Mouse (Mus musculus) CD4-positive, CD25-positive, alpha-beta regulatory T cell, adult 2 months (primary cell): ENCODE measurements around the gene Cryzl2.

ENCODE experiments used
- DNase-seq: peaks from one replicate; pipeline ENCODE4 v3.0.0-alpha.2; 2012; ENCODE audit warnings: low read depth, low spot score

Cryzl2 gene

GRCm38 (mm10) chr1:157532826-157533460 lies 74.6 kb downstream of the Cryzl2 start:
- no peak for DNase-seq

- DNase-seq, result no peak
Measured at GRCm38 (mm10) chr1:157535571-157535970, 77.2 kb downstream of the Cryzl2 start.

DNA sequence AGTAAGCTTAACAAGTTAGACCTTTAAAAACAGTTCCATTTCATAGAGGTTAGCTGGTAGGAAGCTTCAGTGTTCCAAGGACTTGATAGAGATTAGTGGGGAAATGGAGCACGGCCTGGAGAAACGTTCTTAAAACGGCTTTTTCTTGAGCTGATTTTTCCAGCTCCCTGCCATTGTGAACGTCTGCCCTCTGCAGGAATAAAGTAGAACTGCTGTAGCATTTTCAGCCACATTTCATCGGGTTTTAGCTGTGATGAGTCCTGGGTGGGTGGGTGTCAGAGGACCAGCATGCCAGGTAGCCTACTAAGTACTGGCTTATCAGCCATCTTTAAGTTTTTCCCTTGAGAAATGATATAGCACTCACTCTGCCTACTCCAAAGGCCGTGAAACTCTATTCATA lies 78.1 kb downstream of the Cryzl2 start:
- DNase-seq, result peak; percentile 34

DNA sequence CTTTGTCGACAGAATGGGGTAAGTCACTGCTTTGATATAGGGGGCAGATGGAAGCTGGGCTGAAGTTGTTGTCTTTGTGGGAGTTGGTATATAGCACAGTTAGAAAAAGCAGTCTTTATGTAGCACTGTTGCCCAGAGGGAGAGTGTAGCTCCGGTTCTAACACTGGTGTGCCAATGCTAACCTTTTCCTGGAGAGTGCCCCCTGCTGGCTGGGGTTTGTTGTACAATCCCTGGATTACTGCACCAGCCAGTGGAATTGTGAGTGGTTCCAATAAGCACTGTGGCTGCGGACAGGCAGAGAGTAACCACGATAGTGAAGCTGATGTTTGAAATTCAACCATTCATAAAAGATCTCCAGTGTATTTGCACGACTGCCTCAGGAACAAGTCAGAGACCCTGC lies 79.3 kb downstream of the Cryzl2 start:
- peak; percentile 32 for DNase-seq
